Mouse (Mus musculus) frontal cortex, postnatal 25 days (tissue): Measurements from ENCODE around the gene Cacna1f.

ENCODE experiments used
- DNase-seq, 2 experiments: peaks; one replicate each; pipeline ENCODE4 v3.0.0; 2022; ENCODE audit warnings: low spot score in 2 of 2

Cacna1f gene

GRCm38 (mm10) chrX:7632560-7632959, 25.7 kb downstream of the Cacna1f start:
- DNase-seq, result no peak

DNA sequence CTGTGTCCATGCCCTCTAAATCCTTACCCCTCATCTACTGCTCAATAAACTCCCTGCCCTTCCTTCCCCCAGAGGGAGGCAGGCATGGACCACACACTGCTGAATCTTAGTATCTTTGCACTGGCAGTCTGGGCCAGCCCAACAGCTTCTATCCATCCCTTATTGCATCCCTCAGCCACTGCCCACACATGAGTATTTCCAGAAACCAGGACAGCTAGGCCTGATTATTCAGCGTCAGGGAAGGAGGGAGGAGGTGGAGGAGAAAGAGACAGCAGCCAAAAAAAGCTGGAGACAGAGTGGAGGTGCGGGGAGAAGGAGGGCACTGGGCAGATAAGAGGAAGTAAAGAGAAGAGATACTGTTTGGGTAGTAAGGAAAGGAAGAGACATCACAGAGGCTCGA, 28.2 kb downstream of the Cacna1f start:
- no peak for DNase-seq

GRCm38 (mm10) chrX:7638401-7639091, 31.7 kb downstream of the Cacna1f start, which contains the start of gene Syp:
TSS of gene Syp (plus strand) at chrX:7638471.
- DNase-seq, result peak; percentile 69 to 79

DNA sequence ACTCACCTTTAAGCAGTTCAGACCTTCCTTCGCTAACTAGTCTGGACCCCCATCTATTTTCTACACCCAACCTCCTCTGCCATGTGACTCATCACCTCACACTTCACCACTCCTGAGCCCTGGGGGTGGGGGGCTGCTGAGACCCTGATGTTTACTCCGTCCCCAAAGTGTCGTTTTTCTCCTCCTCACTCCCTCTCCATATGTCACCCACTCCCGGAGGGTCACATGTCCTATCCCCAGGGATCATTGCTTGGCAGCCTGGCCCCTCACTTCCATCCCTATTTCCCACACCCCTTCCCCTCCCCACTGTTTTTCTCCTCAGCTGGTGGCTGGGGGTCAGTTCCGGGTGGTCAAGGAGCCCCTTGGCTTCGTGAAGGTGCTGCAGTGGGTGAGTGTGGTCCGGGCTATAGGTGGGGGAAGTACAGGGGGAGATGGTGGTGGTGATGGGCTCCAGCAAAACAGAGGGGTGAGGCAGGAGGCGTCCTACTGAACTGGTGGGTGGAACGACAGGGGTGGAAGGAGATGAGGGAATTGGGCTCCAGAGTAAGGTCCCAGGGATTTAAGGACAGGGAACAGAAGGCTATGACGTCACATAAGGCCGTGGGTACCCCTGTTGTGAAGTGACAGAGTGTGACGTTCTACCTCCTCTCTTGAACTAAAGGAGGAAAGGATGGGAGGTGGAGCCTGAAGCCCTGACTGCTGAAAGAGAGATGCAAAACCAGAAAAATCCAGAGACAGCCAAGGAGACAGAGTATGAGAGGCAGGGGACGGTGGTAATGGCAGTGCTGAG, 32.8 kb downstream of the Cacna1f start:
- DNase-seq, result no peak

DNA sequence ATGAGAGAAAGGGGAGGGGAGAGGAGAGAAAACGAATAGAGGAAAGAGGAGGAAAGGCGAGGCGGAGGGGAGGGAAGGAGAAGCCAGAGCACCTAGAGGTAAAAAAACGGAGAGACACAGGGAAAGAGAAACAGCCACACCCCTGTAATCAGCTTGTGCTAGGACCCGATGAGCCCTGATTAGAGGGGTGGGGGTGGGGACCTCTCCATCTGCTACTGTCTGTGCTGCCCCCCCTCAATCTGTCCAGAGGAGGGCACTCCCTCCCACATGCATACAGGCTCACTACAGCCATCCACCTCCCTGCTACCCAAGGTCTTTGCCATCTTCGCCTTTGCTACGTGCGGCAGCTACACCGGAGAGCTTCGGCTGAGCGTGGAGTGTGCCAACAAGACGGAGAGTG, 33.9 kb downstream of the Cacna1f start:
- DNase-seq, result no peak

DNA sequence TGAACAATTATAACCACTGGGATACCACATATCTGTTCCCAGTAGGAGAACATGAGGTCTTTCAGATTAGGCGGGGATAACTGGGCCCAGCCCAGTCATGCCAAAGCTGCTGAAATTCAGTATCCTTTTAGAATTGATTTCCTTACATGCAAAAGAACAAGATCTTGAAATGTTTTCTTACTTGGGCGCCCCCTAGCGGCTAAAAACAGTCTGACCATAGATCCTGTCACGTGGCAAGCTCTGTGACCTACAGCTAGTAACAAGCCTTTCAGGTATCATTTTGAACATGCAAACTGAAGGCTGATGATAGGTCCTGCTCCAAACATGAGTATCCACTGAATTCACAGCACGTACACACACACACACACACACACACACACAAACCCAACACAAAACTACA, 38.5 kb downstream of the Cacna1f start:
- peak; percentile 65 to 74 for DNase-seq

DNA sequence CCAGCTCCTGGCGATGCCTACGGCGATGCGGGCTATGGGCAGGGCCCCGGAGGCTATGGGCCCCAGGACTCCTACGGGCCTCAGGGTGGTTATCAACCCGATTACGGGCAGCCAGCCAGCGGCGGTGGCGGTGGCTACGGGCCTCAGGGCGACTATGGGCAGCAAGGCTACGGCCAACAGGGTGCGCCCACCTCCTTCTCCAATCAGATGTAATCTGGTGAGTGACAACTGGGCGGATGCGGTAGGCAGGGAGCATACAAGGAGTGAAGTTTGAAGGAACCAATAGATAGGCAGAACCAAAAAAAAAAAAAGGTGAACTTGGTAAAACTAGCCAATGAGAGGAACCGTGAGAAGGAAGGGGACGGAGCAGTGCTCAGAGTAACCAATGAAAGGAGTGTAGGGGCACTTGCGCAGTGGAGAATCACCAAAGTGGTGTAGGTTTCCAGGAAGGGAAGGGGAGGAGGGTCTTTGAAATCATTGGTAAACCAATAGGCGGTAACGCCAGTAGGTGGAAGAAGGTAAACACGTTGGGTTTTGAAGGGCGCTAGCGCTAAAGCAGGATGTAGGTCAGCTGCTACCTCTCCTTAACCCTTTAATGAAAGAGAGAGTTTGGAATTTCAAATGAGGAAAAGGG, 41.9 kb downstream of the Cacna1f start:
- peak; percentile 39 to 43 for DNase-seq

- DNase-seq, result no peak
Observed at GRCm38 (mm10) chrX:7657221-7657639, 50.3 kb downstream of the Cacna1f start, which contains the start of gene Prickle3. TSS of gene Prickle3 (plus strand) at chrX:7657260.

DNA sequence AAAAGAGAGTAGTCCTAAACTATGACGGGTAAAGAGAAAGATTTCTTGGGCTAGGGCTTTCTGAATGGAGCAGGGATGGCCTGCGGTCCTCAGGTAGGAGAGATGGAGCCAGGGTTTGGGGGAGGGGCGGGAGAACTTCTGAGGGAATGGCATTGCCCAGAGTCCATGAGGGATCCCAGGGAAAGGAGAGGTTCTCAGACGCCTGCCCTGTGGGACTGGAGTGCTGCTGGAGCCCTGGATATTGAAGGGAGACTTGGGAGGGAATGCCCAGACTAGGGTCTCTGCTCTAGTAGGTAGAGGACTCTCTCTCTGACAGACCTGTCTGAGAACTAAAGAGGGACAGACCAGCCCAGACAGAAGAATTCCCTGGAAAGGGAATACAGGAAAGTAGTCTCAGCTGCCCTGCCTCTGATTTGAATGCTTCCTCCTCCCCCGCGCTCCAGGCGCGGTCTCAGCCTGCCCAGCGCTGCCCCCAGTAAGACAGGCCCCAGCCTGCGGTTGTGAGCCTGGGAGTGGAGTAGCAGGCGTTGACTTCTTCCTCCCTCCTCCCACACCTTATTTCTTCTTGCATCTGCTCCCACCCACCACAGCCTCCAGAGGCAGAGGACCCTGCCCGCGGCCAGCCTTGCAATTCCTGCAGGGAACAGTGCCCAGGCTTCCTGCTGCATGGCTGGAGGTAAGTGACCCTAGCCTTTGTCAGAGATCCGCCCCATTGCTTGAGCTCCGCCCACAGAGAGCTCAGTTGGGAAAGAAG, 51.3 kb downstream of the Cacna1f start:
- DNase-seq, result no peak

- DNase-seq, result no peak
Observed at GRCm38 (mm10) chrX:7658785-7659589, 52.1 kb downstream of the Cacna1f start.

DNA sequence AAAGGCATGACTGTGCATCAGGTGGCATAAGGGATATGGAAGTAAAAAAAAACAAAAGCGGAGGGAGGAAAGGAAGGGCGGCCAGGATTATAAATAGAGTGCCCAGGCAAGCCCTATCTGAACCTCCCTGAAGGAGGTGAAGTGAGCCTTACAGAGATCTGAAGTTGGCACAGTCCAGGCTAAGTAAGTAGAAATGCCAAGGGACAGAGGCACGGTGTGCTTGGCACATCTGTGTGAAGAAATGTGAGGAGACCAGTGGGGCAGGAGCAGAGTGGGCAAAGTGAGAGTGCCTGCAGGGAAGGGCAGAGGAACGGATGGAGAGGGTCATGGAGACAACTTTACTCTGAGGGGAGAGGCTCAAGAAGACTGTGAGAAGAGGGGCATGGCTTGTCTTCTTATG, 54.2 kb downstream of the Cacna1f start:
- no peak for DNase-seq

DNA sequence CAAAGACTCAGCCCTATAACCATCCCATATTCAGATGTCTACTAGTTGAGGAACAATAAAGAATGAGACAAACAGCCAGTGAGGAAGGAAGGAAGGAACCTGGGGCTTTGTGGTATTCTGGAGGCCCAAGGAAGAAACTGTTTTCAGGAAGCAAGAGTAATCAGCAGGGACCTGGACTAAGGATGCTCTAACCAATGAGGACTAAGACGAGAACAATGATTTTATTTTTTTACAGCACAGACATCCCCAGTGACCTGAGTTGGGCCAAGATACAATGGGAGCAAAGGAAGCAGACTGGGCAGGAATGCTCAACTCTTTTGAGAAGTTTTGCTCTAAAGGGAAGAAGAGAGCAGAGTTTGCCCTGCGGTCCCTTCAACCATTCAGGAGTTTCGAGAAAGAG, 56.1 kb downstream of the Cacna1f start:
- no peak for DNase-seq

- DNase-seq, result no peak
Observed at GRCm38 (mm10) chrX:7664791-7665190, 57.9 kb downstream of the Cacna1f start.

GRCm38 (mm10) chrX:7665739-7666502, 59.0 kb downstream of the Cacna1f start:
- DNase-seq, result no peak

DNA sequence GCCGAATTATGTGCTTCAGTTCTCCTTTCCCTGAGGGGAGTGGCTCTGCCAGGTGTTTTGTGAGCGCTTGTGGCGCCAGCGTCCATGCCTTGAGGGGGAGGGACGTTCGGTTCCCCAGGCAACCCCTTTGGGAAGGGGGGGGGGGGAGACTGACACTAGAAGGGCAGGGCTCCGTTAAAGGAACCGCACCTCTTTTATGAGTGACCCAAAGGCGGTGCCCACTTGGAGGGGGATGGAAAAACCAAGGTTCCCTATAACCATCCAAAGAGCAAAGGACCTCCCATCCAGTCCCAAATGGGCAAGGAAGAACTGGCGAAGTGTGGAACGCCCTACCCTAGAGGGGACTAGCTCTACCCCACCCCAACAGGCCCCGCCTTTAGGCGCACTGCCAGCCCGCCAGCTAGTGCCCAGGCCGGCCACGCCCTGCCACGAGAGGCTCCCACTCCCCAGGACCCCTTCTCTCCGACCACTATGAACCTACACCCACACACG, 63.6 kb downstream of the Cacna1f start:
- no peak for DNase-seq

DNA sequence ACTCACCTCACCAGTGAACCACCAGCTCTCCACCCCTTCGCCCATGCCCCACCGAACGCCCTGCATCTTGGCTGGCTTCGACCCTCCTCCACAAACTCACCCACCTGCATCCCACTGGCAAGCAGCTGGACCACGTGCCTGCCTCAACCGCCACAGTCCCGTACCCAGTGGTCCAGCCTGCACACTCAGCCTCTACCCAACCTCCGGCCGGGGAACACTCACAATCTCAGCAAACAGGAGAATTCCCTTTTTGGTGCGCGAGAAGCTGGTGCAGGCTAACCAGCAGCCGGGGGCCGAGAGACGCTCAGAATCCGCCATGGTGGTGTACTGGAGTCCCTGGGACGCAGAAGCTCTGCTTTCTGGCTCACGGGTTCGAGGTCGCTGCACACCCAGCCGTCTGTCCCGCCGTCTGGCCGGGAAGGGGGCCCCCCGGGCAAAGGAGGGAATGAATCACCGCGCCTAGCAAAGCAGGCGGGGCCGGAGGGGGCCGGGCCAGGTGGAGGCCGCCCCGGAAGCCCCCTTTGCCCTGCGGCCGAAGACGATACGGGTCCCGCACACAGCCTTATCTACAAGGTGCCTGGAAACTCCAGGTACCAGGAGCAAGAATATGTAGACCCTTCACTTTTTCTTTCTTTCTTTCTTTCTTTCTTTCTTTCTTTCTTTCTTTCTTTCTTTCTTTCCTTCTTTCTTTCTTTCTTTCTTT, 64.2 kb downstream of the Cacna1f start, which contains the start of gene Plp2:
TSS of gene Plp2 (minus strand) at position 470 of the 703 bp plus-strand sequence.
- no peak for DNase-seq

DNA sequence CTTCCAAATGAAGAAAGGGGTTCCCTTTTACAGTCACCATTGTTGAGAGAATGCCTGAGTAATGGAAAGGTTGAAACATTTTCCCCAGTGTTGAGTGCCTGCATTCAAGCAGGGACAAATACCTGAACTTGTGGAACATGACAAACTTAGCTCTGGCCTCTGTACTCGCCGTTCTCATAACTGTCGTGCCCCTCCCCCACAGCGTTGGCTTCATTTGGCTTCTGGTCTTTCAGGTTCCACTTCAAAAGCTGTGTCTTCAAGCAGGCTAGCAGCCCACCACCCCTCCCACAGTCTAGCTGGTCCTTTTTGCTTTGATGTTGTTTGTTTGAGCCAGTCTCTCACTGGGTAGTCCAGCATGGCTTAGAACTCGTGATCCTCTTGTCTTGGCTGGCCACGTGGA, 65.9 kb downstream of the Cacna1f start:
- DNase-seq, result no peak

- no peak for DNase-seq
Observed at GRCm38 (mm10) chrX:7673578-7674281, 66.8 kb downstream of the Cacna1f start.
